Mouse (Mus musculus) thymus, adult 2 months (tissue): ENCODE measurements around the gene Aurkaip1.

ENCODE experiments used
- CTCF ChIP-seq: fragments of 200-500 bp; IDR thresholded peaks from 2 replicates; pipeline ENCODE4 v1.5.1; 2012; ENCODE audit warnings: mild to moderate bottlenecking, control low read depth, low read length, moderate library complexity, borderline replicate concordance; ENCODE audit not compliant: control insufficient read depth, poor library complexity, insufficient read depth; ENCODE audit errors: extremely low read depth
- POLR2A ChIP-seq: fragments of 200-500 bp; IDR thresholded peaks from 2 replicates; pipeline ENCODE4 v1.6.1; 2012; ENCODE audit warnings: mild to moderate bottlenecking, low read length, control low read depth, moderate library complexity; ENCODE audit not compliant: control insufficient read depth, poor library complexity, insufficient read depth; ENCODE audit errors: extremely low read depth

- TF ChIP-seq CTCF: no peak
- no peak for TF ChIP-seq POLR2A
Observed at GRCm38 (mm10) chr4:155790021-155790489, 41.0 kb upstream of the Aurkaip1 start, which contains the start of gene Ankrd65.
